Mouse (Mus musculus) lung, adult 18-20 months (tissue): ENCODE data around the gene Abhd6.
"Not testable (repeated sequence)": the region's sequence is repeated elsewhere in the genome, so short reads cannot be mapped to it uniquely, and the experiment has no call there.

ENCODE experiments used
- DNase-seq, 2 experiments: peaks; one replicate each; pipeline ENCODE4 v3.0.0; 2022; ENCODE audit warnings: mixed read lengths in 2 of 2

Gene Abhd6

GRCm38 (mm10) chr14:7999435-7999834 is 3.3 kb upstream of the Abhd6 start:
- DNase-seq, result no peak

- no peak for DNase-seq
Observed at GRCm38 (mm10) chr14:8000247-8000646, 2.5 kb upstream of the Abhd6 start.

- no peak for DNase-seq
Observed at GRCm38 (mm10) chr14:8000831-8001685, 1.6 kb upstream of the Abhd6 start.

GRCm38 (mm10) chr14:8003093-8003670 is 480 bp downstream of the Abhd6 start:
- peak; percentile 29 to 34 for DNase-seq

- no peak for DNase-seq
Observed at GRCm38 (mm10) chr14:8003727-8004670, 1.3 kb downstream of the Abhd6 start.

GRCm38 (mm10) chr14:8006061-8006460 is 3.4 kb downstream of the Abhd6 start:
- DNase-seq, result not testable (repeated sequence)

- DNase-seq, result no peak
Observed at GRCm38 (mm10) chr14:8007084-8007483, 4.4 kb downstream of the Abhd6 start.

- DNase-seq, result no peak
Observed at GRCm38 (mm10) chr14:8007486-8007885, 4.8 kb downstream of the Abhd6 start.

- no peak for DNase-seq
Observed at GRCm38 (mm10) chr14:8007923-8008322, 5.2 kb downstream of the Abhd6 start.

- no peak for DNase-seq
Observed at GRCm38 (mm10) chr14:8011297-8011696, 8.6 kb downstream of the Abhd6 start.

GRCm38 (mm10) chr14:8011938-8012337 is 9.2 kb downstream of the Abhd6 start:
- no peak for DNase-seq

GRCm38 (mm10) chr14:8015756-8016155 is 13.1 kb downstream of the Abhd6 start:
- DNase-seq, result no peak

- DNase-seq, result peak in 1 of 2 experiments; percentile 34
Observed at GRCm38 (mm10) chr14:8016276-8016675, 13.6 kb downstream of the Abhd6 start.

GRCm38 (mm10) chr14:8016951-8017350 is 14.2 kb downstream of the Abhd6 start:
- DNase-seq, result no peak

- no peak for DNase-seq
Observed at GRCm38 (mm10) chr14:8020011-8020410, 17.3 kb downstream of the Abhd6 start.

- DNase-seq, result no peak
Observed at GRCm38 (mm10) chr14:8020546-8020945, 17.8 kb downstream of the Abhd6 start.

- no peak for DNase-seq
Observed at GRCm38 (mm10) chr14:8024469-8024868, 21.8 kb downstream of the Abhd6 start.

GRCm38 (mm10) chr14:8024936-8025335 is 22.2 kb downstream of the Abhd6 start:
- no peak for DNase-seq

GRCm38 (mm10) chr14:8026769-8027531 is 24.2 kb downstream of the Abhd6 start:
- DNase-seq, result no peak

GRCm38 (mm10) chr14:8028086-8028485 is 25.4 kb downstream of the Abhd6 start:
- DNase-seq, result no peak

GRCm38 (mm10) chr14:8029752-8030151 is 27.1 kb downstream of the Abhd6 start:
- DNase-seq, result no peak

- DNase-seq, result no peak
Observed at GRCm38 (mm10) chr14:8030535-8030934, 27.8 kb downstream of the Abhd6 start.
